Mouse (Mus musculus) retina, postnatal 7 days (tissue): ENCODE results near the gene Gm10382.
"Not testable (repeated sequence)": the region's sequence is repeated elsewhere in the genome, so short reads cannot be mapped to it uniquely, and the experiment has no call there.

Source experiments
- DNase-seq: peaks from one replicate; pipeline ENCODE4 v3.0.0-alpha.2; 2012; ENCODE audit warnings: low read depth, low spot score

Gene Gm10382

DNA sequence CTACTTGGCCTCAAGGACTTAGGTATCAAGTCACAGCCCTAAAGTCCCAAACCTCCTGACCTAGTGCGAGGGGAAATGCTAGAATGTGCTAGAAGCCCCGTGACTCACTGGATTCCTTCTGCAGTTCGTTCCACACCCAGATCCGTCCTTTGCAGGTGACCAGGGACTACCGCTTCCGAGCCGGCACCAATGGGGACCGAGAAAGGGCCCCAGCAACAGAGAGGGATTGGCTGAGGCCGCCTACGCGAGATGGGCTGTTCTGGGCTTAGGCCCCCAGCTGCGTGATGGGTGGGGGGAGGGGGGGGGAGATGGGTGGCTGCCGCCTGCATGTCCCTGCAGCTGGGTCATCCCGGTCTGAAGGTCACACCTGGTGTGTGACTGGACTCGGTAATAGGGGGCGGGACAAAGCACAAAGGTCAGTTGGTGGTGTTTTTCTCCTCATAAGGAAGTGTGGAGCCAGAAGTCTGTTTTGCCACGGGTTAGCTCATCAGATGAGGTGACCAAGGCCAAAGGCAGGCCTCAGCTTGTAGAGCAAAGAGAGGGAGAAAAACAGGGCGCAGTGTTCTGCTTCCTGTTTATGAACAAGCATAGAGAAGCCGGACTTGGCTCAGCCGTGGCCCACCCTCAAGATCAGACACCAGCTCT lies 4.0 kb downstream of the Gm10382 start:
- DNase-seq: peak; percentile 87

DNA sequence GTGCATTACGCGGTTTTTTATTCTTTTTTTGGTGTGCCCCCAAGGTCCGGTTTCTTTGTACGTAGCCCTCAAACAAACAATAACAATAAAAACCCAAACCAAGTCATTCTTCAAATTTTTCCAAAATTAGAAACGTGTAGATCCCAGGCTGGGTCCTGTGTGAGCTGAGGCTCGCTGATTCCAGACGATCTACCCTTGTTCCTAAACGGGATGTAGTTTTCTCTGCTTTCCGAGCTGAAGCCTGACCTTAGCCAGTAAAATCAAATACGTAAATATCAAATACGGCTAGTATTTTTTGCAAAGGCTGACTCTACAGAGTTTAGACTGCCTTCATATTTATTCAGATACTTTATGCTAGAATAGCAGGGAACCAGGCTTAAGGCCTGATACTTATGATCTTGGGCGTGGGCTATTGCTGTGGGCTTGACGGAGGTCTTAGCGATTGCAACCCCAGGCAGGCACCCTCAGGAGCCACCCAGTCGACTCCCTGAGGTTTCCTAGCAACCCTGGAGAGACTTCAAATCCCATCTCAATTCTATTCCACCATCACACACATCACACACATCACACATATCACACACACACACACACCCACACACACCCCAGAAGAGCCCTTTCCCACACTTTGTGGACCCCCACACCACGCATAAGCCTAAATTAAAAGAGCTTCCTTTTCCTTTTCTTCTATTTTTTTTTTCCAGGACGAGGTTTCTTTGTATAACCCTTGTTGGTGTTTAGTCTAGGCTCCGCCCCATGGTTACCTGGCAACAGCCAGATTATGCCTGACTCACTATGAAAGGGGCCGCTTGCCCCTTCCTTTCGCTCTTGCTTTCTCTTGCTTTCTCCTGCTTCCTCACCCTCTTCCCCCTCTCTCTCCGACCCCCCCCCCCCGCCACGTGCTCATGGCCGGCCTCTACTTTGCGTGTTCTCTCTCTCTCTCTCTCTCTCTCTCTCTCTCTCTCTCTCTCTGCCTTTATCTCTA lies 4.8 kb downstream of the Gm10382 start:
- DNase-seq: peak; percentile 47

DNA sequence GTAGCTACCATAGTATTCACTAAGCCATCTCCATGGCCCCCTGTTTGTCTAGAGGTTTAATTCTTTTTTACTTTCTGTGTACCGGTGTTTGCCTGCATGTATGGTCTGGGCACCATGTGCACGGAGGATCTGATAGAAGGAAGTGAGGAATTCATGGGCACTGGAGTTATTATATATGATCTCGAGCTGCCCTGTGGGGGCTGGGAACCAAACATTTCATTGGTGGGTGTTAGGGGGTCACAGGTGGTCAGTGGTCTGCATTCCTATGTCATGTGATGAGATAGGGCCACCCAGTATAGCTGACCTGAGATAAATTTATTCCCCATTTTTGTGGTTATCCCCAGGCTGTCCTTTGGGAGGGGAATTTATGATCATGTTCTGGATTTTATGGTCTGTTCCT lies 5.9 kb downstream of the Gm10382 start:
- DNase-seq: no peak

DNA sequence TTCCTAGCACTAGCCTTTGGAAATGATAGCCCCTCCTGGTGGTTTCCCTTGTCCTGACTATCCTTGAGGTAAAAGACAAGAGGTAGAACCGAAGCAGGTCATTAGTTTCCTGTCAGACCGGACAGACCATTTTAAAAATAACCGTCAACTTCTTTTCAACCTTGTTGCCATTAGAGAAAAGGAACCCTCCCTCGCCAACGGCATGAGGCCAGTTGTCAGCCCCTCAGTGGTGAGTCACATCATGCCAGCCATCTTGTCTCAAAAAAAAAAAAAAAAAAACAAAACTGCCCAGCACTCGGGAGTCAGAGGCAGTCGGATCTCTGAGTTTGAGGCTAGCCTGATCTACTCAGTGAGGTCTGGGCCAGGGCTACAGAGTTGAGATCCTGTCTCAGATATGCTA lies 11.8 kb downstream of the Gm10382 start:
- DNase-seq: no peak

DNA sequence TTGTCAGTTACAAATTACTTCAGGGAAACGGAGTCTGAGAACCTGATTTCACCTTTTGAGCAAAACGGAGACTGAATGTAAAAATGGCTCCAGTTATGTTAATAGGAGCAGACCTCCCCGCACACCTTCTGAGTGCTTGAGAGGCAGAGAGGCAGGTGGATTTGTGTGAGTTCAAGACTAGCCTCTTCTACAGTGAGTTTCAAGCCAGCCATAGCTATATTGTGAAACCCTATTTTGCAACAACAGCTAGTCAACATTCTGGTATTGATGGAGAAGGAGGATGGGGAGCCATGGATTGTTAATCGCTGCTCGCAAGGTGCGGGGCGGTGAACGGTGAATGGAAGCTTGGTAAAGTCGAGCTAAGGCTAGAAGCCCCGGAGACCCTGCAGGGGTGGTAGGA lies 13.4 kb downstream of the Gm10382 start:
- no peak for DNase-seq

DNA sequence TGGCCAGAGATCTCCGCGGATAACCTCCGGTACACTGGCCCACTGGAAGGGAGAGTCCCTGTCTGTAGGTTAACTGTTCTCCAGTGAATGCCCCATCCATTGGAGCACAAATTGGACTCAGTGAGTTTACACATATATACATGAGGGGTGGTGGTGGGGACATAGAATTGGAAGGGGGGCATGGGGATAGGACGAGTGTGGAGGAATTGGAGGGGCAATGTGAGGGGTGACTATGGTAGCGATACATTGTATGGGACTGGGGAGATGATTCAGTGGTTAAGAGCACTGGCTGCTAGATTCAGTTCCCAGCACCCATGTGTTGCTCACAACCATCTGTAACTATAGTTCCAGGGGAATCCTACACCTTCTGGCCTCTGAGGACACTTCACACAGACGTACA lies 13.9 kb downstream of the Gm10382 start:
- DNase-seq: no peak

DNA sequence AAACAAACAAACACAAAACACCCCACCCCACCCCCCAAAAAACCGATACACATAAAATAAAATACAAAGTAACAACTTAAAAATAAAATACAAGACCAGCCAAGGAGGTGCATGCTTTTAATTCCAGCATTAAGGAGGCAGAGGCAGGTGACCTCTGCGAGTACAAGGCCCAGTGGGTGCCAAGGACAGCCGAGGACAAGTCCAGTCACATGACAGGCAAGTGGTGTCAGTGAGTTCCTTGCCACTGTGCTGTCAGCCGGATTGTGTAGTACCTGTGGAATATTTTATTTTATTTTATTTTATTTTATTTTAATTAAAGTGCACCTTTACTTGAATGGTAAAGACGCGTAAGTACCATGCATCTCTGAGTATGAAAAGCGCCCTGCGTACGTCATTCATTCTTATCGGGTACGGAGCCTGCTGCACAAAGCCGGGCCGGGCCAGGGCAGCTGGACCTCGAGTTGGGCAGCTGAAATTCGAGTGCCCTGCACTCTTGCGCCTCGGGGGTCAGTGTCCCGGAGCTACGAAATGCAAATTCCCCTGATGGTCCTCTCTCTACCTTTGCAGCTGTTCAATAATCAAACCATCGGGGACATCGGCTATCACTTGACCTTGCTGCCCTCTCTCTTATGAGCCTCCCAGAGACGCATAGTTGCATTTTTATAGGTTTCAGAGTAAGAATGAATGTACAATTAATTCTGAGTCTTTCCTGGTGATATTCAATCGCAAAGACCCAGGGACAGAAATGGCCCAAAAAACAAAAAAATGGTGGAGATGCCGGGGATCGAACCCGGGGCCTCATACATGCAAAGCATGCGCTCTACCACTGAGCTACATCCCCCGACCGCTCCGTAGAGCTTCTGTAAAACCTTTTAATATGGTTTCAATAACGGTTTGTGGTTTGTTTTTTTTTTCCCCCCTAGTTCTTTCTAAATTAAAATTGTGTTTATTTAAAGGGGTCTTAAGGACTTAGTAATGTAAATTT lies 14.7 kb downstream of the Gm10382 start:
- peak; percentile 45 for DNase-seq

DNA sequence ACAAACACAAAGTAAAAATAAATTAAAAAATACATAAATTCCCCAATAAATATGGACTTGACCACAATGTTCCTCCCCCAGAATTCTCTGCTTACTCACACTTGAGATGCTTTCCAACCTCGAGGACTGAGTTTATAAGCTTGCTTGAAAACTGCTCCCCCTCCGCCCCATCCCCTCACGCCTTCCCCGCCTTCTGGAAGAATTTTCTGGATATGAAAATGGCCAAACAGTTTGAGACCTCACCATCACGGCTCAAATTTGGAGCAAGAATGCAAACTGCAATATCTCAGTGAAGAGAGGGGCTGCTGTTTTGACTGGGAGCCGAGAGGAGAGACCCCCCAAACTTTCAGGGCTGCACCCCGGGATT lies 15.4 kb downstream of the Gm10382 start:
- no peak for DNase-seq

DNA sequence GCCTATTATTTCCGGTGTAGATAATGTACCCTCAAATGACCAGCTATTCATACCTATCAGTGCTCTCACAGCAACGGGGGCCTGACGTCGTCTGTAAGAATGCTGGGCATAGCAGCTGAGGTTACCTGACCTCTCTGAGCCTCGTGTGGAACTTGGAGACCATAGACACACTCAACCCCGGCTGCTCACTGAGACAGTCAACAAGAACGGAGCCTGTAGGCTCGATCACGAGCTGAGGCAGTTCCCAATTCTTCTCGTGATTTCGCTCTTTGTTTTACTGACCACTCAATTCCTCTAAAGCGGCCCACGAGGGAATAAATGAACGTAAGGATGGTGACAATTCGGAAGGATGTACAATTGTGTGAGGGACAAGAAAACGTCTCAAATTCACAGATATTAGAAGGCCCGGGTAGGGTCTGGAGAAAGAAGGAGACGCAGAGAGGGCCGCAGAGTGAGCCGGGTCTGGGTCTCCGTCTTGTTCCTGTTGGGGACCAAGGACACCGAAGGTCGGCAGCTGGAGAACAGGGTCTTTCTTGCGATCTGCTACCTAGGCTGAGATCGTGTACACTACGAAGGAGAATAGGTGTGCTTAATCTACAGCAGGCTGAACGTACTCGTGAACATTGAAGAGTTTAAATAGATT lies 15.9 kb downstream of the Gm10382 start:
- DNase-seq: no peak

DNA sequence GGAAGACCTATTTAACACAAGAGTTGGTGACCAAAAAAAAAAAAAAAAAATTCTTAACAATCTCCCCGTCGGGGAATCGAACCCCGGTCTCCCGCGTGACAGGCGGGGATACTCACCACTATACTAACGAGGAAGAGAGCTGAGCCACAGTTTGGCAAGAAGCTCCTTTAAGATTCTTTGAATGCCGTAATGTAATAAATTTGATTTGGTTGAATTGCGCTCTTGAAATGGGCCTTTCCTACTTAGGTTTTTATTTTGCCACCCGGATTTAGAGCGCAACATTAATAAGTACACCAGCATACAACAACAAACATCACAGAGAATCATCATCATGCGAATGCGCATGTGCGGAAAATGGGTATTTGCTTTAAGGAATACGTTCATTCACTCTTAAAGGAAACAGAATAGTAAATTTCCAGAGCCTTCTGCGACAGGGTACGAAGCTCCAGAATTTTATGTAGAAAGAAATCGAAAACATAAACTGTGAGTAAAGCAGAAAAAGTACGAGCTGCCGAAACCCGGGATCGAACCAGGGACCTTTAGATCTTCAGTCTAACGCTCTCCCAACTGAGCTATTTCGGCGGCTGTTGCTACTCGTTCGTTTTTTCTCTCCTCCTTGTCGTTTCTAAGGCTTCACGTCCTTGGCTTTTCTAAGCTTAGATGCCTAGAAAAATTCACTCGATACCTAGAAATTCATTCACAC lies 16.6 kb downstream of the Gm10382 start:
- peak; percentile 90 for DNase-seq

DNA sequence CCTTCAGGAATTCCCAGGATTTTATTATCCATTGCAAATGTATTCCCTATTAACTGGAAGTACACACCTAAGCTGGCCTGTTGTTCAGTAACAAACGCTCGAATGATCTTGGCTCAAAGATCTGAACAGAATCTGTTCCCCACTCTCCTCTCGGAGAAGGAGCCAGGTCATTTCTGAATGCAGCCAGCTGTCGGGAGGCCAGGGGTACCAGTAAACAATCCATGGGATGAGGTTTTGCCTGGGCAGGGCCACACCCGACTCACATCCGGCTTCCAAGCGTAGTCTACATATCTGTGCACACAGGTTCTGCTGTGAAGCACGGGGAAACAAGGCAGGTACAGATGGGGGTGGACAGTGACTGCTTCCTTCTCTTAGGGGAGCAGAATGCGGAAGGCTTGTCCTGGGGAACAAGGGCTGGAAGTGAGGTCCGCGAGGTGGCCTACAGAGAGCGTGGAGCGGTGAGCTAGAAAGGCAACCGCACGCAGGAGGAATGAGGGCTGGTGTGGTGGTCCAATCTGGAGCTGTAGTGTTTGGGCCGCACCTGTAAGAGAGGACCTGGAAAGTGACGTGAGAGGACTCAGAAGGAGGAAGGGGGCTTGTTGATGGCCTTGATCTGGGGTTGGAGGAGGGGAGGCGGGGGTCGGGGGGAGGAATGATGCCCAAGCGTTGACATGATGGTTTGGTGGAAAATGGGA lies 17.3 kb downstream of the Gm10382 start:
- DNase-seq: peak; percentile 42

DNA sequence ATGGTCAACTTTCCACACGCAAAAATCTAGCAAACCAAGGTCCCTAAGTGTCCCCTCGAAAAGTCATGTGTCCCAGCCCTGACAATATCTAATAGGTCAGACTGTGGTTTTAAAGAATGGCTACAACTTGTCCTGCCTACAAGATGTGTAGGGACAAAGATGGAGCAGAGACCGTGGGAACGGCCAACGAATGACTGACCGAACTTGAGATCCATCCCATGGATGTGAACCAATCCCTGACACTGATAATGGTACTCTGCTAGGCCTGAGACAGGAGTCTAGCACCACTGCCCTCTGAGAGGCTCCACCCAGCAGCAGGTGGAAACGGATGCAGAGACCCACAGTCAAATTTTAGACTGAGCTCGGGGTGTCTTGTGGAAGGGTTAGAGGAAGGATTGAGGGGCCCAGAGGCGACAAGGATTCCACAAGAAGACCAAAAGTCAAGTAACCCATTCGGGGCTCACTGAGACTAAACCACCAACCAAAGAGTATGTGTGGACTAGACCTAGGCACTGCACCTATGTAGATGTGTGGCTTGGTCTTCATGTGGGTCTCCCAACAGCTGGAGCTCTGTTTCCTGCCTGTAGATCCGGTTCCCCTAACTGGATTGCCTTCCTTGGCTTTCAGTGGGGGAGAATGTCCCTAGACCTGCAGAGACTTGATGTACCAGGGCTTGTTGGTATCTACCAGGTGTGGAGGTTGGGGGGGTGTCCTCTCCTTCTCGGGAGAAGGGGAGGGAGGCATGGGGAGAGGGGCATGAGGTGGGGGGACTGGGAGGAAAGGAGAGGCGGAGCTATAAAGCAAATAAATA lies 18.1 kb downstream of the Gm10382 start:
- no peak for DNase-seq

DNA sequence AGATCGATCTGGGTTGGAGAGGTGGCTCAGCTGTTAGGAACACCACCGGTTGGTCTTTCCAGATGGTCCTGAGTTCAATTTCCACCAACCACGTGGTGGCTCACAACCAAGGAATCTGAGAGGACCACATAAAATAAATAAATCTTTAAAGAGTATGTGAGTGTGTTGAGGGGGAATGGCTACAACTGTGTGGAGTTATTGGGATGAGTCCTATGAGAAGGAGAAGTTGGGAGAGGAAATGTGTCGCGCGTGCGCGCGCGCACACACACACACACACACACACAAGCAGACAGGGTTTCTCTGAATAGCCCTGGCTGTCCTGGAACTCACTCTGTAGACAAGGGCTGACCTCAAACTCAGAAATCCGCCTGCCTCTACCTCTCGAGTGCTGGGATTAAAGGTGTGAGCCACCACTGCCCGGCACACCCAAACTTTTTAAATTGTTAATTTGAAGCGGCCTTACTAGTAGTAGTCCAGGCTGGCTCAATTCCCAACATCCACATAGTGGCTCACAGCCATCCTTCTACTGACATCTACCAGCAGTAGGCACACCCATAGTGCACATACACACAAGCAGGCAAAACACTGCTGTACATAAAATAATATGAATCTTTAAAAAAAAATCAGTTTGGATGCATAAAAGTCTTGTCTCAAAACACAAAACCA lies 18.9 kb downstream of the Gm10382 start:
- no peak for DNase-seq

DNA sequence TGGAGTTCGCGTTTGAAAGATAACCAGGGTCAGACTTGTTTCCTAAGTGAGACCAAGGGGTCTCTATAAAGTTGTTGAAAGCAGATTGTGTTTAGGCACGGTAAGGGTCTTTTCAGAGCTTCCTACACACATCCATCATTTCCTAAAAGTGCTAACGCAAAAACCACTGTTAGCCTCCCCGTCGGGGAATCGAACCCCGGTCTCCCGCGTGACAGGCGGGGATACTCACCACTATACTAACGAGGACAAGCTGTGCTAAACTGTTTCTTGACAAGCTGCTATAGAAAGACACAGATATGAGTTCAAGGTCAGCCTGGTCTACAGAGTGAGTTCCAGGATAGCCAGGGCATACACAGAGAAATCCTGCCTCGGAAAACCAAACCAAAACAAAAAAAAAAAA lies 19.7 kb downstream of the Gm10382 start:
- DNase-seq: peak; percentile 64

DNA sequence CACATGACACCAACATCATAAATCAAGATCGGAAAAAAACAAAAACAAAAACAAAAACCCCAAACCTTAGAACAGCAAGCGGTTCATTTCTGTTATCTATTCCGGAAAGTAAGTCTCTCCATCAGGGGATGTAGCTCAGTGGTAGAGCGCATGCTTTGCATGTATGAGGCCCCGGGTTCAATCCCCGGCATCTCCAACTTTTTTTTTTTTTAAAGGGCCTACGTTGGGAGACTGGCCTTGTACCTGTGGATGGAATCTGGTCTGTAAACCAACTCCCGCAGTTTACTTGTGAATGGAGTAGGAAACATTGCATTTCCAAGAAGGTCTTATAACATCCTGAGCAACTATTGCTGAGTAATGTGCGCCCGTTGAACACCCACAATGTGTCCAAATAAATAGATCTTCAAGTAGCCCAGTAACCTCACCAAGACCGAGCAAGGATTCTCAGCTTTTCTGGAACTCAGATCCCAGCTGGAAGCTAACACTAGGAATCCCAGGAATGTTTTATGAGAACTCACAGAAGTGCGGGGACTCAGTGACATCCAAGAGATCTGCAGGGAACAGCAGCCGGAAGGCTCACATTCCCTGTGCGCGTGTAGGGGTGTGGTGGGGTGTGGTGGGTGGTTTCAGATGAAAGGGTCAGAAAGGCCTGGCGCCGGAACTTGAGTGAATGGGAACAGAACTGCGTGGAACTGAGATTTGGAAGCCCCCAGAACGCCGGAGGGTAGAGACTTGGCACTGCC lies 20.4 kb downstream of the Gm10382 start:
- no peak for DNase-seq

DNA sequence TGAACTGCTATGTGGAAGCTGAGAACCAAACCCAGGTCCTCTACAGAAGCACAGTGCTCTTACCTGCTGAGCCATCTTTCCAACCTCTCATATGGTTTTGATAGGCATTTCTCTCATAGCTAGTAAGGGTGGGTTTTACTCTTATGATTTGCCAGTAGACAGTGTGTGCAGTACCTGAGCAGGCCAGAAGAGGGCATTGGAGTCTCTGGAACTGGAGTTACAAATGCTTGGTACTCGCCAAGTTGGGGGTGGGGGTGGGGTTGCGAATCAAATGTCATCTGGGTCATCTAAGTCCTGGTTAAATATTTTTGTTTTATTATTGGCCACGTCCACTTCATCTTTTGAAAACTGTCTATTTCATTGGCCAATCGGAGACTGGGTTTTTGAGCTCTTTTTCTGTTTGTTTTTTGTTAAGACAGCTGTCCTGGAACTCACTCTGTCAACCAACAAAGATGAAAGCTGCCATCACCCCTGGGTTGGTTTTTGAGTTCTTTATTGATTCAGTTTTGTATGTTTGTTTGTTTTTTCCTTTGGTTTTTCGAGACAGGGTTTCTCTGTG lies 22.9 kb downstream of the Gm10382 start:
- peak; percentile 46 for DNase-seq

DNA sequence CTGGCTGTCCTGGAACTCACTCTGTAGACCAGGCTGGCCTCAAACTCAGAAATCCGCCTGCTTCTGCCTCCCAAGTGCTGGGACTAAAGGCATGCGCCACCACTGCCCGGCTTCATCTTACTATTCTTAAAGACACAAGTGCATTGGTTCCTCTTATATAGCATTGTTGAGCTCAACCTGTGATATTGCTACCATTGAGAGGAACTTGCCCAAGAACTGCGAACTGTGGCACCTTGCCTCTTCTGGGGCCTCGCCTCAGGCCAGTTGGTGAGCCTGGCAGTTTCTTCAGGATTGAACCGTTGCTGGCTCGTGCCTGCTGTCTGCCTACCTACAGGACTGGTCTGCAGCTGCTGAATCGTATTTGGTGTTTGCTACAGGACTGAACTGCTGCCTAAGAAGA lies 23.4 kb downstream of the Gm10382 start:
- not testable (repeated sequence) for DNase-seq

DNA sequence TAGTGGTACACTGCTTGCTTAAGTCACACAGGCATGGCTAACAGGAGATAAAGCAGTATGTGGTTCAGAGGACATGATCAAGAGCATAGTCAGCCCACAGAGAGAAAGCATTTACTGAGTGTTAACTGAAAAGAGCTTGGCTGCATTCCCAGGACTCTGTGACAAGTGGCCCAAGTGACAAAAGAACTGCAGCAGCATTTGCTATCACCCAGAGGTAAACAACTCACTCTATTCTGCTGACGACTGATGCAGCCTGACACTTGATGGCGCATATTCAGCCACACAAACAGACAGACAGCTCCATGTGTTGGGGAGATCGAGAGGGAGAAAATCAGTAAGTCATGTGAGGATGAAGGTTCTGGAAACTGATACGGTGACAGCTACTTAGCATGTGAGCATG lies 24.6 kb downstream of the Gm10382 start:
- DNase-seq: no peak
